ENCODE assay signal across 12 mouse cellular contexts in genomic region chr1:43764481-43764880, GRCm38 (mm10). TPM values are rescaled to one million over a fixed set of nuclear protein-coding genes. Genes with fewer than 3 reads are reported as not detected.
"Had no signal": no experiment of that assay in that cellular context is flagged by ENCODE, and none has a peak within 500 bp of the region (broad histone marks: within the 10 kb centered on the region; RNA-seq: fewer than 3 reads in every experiment).

No protein-coding gene starts in this region.

- DNase-seq: gastrocnemius, postnatal 14 days; gastrocnemius, postnatal 36 days; heart, adult 18-20 months; heart, postnatal 10 days; heart, postnatal 4 days; kidney, adult 18-20 months; kidney, adult 8-10 months; kidney, postnatal 10 days; kidney, postnatal 25 days; kidney, postnatal 4 days; lung, adult 18-20 months had no signal

RNA-seq across cellular contexts. Expression of gene 1500015O10Rik, which starts 34.1 kb away (rescaled TPM):
- total RNA-seq: liver, adult 2 months had no signal
